Mouse (Mus musculus) heart, postnatal 36 days (tissue): ENCODE data around the gene Rerg. TPM values are rescaled to one million over a fixed set of nuclear protein-coding genes. Genes with fewer than 3 reads are reported as not detected.
"Not testable (repeated sequence)": the region's sequence is repeated elsewhere in the genome, so short reads cannot be mapped to it uniquely, and the experiment has no call there.

Source experiments
- DNase-seq, 2 experiments: peaks; one replicate each; pipeline ENCODE4 v3.0.0; 2021 to 2022
- intact Hi-C: fragments of 180-260 bp; cut with DNase I; formaldehyde crosslinking; loops from one replicate; pipeline ENCODE4 v1.15.1; 2025
- total RNA-seq, 2 experiments: library from RNA; stranded (reverse); gene quantifications; 2 replicates each; pipeline ENCODE4 v1.2.3; 2021

The Rerg gene
- total RNA-seq, 2 experiments from 2014 or later = 3.6 to 4.1 TPM

DNA sequence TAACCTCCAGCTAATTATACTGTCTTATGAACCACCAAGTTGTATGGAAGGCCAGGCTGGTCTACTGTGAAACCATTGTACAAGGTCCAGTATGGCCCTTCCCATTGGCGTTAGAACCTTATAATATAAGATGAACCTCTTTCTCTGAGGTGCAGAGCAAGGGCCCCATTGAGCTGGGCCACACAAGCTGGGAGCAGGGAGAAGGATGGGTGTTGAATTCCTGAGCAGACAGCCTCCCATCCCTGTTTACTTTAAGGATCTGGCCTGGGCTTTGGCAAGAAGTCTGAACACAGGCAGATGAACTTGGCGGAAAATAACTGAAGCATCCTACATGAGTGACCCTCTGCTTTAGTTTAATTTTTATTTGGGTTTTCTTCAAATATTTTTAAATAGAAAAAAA, 75.8 kb downstream of the Rerg start:
- intact Hi-C loops = no loop called here
- DNase-seq = no peak

- no peak for DNase-seq
- intact Hi-C loops = no loop called here
Measured at GRCm38 (mm10) chr6:137088469-137088868, 81.8 kb downstream of the Rerg start.

DNA sequence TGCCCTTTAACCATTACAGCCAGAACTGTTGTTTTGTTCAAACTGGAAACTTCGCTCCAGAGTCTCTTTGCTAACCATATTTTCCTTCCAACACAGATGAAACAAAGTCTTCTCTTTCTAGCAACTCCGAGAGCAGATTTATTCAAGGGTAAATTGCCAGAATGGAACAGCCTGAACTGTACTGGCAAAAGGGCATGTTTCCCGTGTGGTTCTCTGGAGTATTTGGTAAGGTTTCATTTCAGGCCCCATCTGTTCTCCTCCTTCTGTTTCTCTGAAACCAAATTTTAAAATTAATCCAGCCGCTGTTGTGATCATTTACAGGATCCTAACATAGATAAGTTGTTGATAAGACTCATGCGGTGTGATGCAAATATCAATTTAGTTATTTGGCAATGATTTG, 82.3 kb downstream of the Rerg start:
- no peak for DNase-seq
- intact Hi-C loops = no loop called here

DNA sequence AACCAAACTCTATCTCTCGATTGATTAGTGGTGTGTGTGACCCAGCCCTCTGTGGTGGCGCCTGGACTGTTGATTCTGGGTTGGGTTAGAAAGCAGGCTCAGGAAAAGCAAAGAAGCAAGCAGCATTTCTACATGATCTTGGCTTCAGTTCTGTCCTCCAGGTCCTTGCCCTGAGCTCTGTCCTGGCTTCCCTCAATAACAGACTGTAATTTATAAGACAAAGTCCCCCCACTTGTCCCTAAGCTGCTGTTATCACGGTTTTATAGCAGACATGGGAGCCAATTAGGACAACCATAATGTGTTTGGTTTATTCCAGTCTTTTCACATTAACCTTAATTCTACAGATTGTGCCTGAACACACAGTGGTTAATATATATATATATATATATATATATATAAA, 82.8 kb downstream of the Rerg start:
- DNase-seq = no peak
- intact Hi-C loops = no loop called here

- intact Hi-C loops = no loop called here
- no peak for DNase-seq
Measured at GRCm38 (mm10) chr6:137079701-137080100, 90.6 kb downstream of the Rerg start.

GRCm38 (mm10) chr6:137076731-137077130, 93.6 kb downstream of the Rerg start:
- no peak for DNase-seq
- intact Hi-C loops = no loop called here

GRCm38 (mm10) chr6:137076225-137076624, 94.1 kb downstream of the Rerg start:
- intact Hi-C loops = no loop called here
- no peak for DNase-seq

- DNase-seq = no peak
- intact Hi-C loops = no loop called here
Measured at GRCm38 (mm10) chr6:137072256-137072655, 98.0 kb downstream of the Rerg start.

DNA sequence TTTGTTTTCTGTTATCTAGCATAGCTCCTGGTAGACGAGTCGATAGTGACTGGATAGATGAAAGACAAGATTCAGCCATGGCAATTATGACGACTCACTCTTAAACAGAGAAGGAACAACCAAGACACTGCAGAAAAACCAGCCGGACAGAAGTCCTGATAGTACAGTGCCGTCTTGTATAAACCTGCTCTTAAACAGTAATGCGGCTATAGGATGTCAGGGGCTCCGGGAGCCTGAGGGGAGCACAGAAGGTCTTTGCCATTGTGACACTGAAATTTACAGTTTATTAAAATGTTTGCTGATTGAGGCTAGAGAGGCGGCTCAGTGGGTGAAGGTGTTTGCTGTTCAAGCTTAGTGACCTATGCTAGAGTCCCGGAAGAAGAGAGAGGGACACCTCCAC, 98.8 kb downstream of the Rerg start:
- no peak for DNase-seq
- intact Hi-C loops = no loop called here

DNA sequence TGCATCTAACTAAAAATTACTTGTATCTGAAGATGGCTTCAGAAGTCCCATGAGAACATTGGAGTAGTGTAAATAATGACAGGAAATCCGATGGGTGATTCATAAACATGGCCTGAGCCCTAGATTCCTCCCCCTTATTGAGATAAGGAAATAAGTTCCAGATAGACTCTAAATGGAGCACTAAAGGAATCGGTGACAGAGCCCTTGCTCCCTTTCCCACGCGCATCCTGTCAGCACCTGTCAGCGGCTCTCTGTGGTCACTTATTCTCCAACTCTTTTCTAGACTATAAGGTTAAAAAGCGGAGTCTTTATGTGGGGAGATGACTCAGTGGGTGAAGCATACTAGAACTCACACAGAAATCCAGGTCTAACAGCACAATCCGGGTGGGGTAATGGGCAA, 104.8 kb downstream of the Rerg start:
- intact Hi-C loops = no loop called here
- no peak for DNase-seq

GRCm38 (mm10) chr6:137064786-137065185, 105.5 kb downstream of the Rerg start:
- no peak for DNase-seq
- intact Hi-C loops = no loop called here

DNA sequence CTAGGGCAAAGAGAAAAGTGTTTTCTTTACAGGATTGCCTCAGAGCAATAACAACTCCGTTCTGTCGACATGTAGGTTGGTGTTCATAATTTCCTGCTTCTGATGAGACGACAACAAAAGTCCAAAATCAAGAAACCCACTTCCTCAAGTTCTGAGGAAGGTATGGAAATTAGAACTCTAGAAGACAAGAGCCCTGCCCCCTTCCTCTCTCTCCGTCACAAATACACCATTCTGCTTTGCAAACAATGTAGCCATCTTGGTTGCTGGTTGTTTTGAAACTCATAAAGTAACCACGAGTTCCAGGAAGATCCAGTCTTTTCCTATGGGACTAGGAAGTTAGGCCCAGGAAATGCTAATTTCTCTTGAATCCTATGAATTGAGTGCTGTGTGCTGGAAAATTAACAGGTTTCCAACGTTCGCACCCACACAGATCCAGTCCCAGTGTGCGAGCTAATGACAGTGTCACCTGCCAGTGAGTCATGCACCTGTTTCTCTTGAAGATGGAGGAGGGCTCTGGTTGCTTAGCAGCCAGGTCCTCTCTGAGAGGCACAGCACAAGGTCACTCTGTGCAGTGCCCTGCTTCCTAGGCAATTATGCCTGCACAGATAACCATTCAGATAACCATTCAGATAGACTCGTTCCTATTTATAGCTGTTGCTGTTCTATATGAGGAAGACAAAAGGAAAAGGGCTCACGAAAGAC, 106.9 kb downstream of the Rerg start:
- intact Hi-C loops = no loop called here
- DNase-seq = no peak

DNA sequence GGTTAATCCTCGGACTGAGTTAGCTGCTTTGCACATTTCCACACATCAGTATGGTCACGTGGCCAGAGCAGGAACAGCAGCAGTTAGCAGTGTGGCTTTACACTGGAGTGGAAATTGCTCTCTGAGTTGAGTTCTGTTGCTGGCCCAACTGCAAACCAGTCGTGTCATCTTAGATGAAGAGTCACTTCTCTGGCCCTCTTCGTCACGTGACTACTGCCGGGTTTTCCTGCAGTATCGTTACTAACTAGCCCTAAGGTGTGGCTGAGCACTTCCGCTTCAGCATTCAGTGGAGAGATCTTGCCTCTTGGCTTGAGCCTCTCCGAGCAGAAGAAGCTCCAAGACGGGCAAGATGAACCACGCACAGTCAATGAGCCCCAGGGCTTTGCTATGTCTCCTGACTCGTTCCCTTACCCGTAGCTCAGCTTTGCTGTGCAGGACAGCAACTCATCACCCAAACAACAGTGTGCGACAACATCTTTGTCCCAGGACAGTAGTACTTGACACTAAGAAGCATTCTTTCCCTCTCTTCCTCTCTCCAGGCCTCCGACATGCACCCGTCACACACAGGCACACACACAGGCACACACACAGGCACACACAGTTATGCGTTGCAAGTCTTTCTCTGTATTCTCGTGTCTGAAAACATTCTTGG, 108.3 kb downstream of the Rerg start:
- no peak for DNase-seq
- intact Hi-C loops = no loop called here

GRCm38 (mm10) chr6:137060595-137060994, 109.7 kb downstream of the Rerg start:
- DNase-seq = no peak
- intact Hi-C loops = no loop called here

GRCm38 (mm10) chr6:137058257-137058656, 112.0 kb downstream of the Rerg start:
- no peak for DNase-seq
- intact Hi-C loops = no loop called here

DNA sequence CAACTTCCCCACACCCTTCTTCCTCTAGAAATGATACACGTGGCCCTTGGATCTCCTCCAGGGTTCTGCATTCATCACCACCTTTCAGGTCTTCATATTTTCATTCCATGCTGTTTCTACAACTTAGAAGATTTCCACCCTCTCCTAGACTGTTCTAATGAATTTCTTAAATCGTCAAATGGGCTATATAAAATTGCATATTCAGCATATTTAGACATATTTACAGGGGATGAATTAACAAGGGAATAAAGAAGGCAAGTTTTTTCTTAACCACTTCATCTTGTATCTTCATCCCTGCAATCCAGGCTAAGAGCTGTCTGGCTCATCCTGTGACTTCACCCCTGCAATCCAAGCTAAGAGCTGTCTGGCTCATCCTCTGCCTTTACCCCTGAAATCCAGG, 116.2 kb downstream of the Rerg start:
- no peak for DNase-seq
- intact Hi-C loops = no loop called here

DNA sequence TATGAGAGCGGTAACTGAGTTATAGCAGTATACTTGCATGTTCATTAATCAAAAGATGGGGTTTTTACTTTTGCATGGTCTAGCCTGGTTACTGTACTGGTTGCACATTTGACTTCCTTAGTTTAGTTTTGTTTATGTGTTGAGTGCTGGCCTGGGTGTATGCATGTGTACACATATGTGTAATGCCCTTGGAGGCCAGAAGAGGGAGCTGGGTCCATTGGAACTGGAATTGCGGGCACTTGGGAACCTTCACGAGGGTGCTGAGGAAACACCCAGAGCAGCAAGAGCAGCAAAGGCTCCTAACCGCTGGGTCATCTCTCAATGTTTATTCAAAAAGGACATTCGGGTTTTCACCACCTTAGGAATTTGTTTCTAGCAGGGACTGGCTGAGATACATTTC, 116.8 kb downstream of the Rerg start:
- DNase-seq = peak in 1 of 2 experiments; percentile 21
- intact Hi-C loops = loop anchor here (1.0 kb wide), 1 partner anchor 116 kb away; no protein-coding TSS in a partner anchor

DNA sequence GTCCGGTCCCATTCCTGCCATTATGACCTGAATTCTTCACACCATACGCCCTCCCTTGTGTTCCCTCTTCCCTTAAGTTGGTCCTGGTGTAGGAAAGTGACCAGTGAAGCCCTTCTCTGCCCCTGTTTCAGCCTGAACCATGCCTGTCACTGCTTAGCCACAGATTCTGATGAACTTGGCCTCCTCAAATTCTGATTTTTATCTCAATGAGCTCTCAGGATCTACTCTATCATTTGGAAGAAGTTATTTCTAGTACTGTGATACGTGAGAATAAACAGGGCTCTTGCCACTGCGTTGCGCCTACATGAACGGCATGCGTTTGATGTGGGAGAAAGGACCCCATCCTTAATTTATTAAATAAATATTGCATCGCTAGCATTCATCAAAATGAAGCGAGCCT, 117.3 kb downstream of the Rerg start:
- intact Hi-C loops = loop anchor here (1.0 kb wide), 1 partner anchor 116 kb away; no protein-coding TSS in a partner anchor
- DNase-seq = no peak

DNA sequence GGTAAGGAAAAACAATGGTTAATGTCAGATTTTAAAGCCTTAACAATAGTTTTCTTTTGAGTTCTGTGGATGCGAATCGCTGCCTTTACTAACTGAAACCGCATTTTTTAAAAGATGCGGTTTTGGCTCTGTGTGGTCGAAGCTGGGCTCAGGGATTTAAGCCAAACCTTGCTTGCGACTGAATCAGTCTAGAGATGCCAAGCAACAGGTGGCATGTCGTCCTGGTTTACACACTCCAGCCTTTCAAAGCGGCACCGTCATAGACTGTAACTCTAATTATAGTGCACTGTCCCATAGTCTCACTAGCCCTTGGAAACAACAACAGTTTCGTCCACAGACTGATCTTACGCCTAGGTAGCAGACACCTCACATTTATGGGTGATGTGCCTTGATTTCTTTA, 123.3 kb downstream of the Rerg start:
- no peak for DNase-seq
- intact Hi-C loops = no loop called here

DNA sequence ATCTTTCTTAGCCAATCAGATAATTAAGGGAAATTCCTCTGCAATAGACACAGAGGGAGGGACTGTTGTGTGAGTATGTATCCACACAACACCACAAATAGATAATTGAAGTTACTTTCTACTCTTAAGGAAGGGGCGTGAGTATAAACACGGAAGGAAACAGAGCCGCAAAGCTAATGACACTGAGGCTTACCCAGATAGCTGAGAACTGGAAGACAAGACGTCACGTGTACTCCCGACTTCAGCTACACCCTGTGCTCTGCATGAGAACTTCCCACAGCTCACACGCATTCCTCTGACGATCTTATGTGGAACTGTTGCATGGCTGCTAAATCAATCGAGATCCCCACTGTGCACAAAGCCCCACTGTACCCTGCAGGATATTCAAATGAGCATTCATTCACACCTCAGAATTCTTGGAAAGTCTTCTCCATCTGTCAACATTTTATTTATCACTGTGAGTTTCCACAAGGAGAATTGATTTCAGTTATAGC, 125.2 kb downstream of the Rerg start:
- intact Hi-C loops = no loop called here
- DNase-seq = no peak

DNA sequence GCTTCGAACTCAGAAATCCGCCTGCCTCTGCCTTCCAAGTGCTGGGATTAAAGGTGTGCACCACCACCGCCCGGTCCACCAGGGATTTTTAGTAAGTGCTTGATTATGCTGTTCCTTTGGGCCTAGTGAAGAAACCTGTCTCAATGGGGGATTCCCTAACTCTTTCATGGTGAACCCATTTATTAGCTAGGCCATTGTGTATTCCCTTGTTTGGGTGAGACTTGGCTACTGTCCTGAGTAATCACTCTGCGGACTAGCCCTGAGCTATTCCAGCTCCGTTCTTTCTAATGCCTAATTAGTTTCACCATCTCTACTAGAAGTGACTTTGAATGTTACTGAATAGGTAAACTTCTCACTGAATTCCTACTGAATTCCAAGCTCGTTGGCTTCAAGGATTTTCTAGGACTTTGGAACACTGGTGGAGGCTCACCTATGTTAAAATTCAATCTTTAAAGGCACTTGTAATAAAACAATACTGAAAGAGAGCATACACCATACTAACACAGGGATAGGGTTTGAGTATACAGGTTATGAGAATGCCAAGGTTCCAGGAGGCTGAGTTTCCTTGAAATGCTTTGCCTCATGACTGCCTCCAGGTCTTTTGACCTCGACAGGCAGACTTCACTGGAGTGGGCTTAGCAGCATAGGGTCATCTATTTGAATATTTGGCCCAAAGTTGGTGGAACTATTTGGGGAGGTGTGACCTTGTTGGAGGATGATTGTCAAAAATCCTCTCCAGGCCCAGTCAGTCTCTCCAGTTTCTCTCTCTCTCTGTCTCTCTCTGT, 134.5 kb downstream of the Rerg start:
- DNase-seq, intact Hi-C loops: not testable (repeated sequence)
